Mouse (Mus musculus) CH12.LX (cell line): ENCODE results near the gene Foxo1. TPM values are rescaled to one million over a fixed set of nuclear protein-coding genes. Genes with fewer than 3 reads are reported as not detected.

Source experiments
- DNase-seq: peaks from one replicate; pipeline ENCODE4 v3.0.0-alpha.2; 2013; ENCODE audit errors: extremely low read depth
- H3K27ac ChIP-seq: 2 replicates; pipeline ENCODE4 v1.5.1; 2012; ENCODE audit warnings: low read depth, mild to moderate bottlenecking, control low read depth, moderate library complexity; ENCODE audit not compliant: insufficient read depth
- H3K27me3 ChIP-seq: replicated peaks from 2 replicates; pipeline ENCODE3; 2012; ENCODE audit warnings: inconsistent platforms
- H3K36me3 ChIP-seq, 2 experiments: replicated peaks in 1 of 2; 2 replicates each; pipeline versions ENCODE3 to v1.6.1; 2012; ENCODE audit warnings: inconsistent platforms in 1 of 2, low read length in 1 of 2, mild to moderate bottlenecking in 1 of 2, mixed read lengths in 1 of 2, moderate library complexity in 1 of 2; ENCODE audit not compliant: control insufficient read depth in 1 of 2, insufficient read depth in 1 of 2
- H3K4me1 ChIP-seq, 2 experiments: 2 replicates each; pipeline ENCODE4 v1.6.1; 2012; ENCODE audit warnings: inconsistent platforms in 1 of 2, moderate library complexity in 1 of 2; ENCODE audit not compliant: insufficient read depth in 2 of 2, control insufficient read depth in 1 of 2
- H3K4me2 ChIP-seq: 2 replicates; pipeline ENCODE4 v1.6.1; 2012; ENCODE audit warnings: low read depth, mild to moderate bottlenecking, control low read depth; ENCODE audit not compliant: poor library complexity, insufficient read depth, severe bottlenecking
- H3K4me3 ChIP-seq, 3 experiments: fragments of 150-350 bp in 1 of 3; sonication (generic) in 1 of 3; replicated peaks in 1 of 3; 2 replicates each; pipeline versions ENCODE3 to v1.5.1; 2011 to 2012; ENCODE audit warnings: low read depth in 2 of 3, low read length in 2 of 3, mild to moderate bottlenecking in 2 of 3, moderate library complexity in 2 of 3, control low read depth in 1 of 3, improper control_type of control experiment in 1 of 3, inconsistent platforms in 1 of 3, mixed read lengths in 1 of 3; ENCODE audit not compliant: poor library complexity in 1 of 3
- H3K79me2 ChIP-seq: replicated peaks from 2 replicates; pipeline ENCODE4 v1.6.1; 2012; ENCODE audit warnings: mild to moderate bottlenecking, moderate library complexity; ENCODE audit not compliant: control insufficient read depth, poor library complexity, insufficient read depth, severe bottlenecking; ENCODE audit errors: extremely low read depth
- H3K9ac ChIP-seq: 2 replicates; pipeline ENCODE4 v1.6.1; 2012; ENCODE audit warnings: low read depth, mild to moderate bottlenecking, control low read depth, moderate library complexity; ENCODE audit not compliant: insufficient read depth
- H3K9me3 ChIP-seq: replicated peaks from 2 replicates; pipeline ENCODE3; 2012; ENCODE audit warnings: low read length, inconsistent platforms, mixed read lengths
- CHD1 ChIP-seq: IDR thresholded peaks from 2 replicates; pipeline ENCODE4 v1.6.1; 2012; ENCODE audit warnings: low read depth, low read length, improper control_type of control experiment, inconsistent platforms
- CTCF ChIP-seq, 2 experiments: IDR thresholded peaks in 1 of 2; conservative IDR thresholded peaks in 1 of 2; 2 replicates each; pipeline ENCODE4 v1.5.1; 2011 to 2012; ENCODE audit warnings: low read depth in 2 of 2, low read length in 2 of 2, improper control_type of control experiment in 1 of 2, inconsistent platforms in 1 of 2, mild to moderate bottlenecking in 1 of 2, moderate library complexity in 1 of 2
- E2F4 ChIP-seq: IDR thresholded peaks from 2 replicates; pipeline ENCODE4 v1.6.1; 2011; ENCODE audit warnings: low read depth, low read length, improper control_type of control experiment; ENCODE audit not compliant: insufficient replicate concordance
- ELF1 ChIP-seq: IDR thresholded peaks from 2 replicates; pipeline ENCODE4 v1.6.1; 2014; ENCODE audit warnings: low read depth, mild to moderate bottlenecking, inconsistent platforms, low read length, improper control_type of control experiment
- EP300 ChIP-seq: IDR thresholded peaks from 2 replicates; pipeline ENCODE4 v1.6.1; 2011; ENCODE audit warnings: low read length, improper control_type of control experiment
- ETS1 ChIP-seq: conservative IDR thresholded peaks from 2 replicates; pipeline ENCODE4 v1.6.1; 2012; ENCODE audit warnings: low read depth, mild to moderate bottlenecking, inconsistent platforms, low read length, improper control_type of control experiment, moderate library complexity
- HCFC1 ChIP-seq: IDR thresholded peaks from 2 replicates; pipeline ENCODE4 v1.6.1; 2012; ENCODE audit warnings: low read depth, mild to moderate bottlenecking, inconsistent platforms, low read length, improper control_type of control experiment
- IRF4 ChIP-seq: IDR thresholded peaks from 2 replicates; pipeline ENCODE4 v1.6.1; 2014; ENCODE audit warnings: low read depth, mild to moderate bottlenecking, inconsistent platforms, low read length, improper control_type of control experiment
- JUN ChIP-seq: IDR thresholded peaks from 2 replicates; pipeline ENCODE4 v1.6.1; 2011; ENCODE audit warnings: low read depth, mild to moderate bottlenecking, low read length, improper control_type of control experiment, moderate library complexity; ENCODE audit not compliant: insufficient read depth
- JUND ChIP-seq: conservative IDR thresholded peaks from 2 replicates; pipeline ENCODE4 v1.6.1; 2011; ENCODE audit warnings: low read depth, low read length, improper control_type of control experiment
- KAT2A ChIP-seq: IDR thresholded peaks from 2 replicates; pipeline ENCODE4 v1.6.1; 2012; ENCODE audit warnings: low read length, improper control_type of control experiment, inconsistent platforms; ENCODE audit not compliant: insufficient replicate concordance
- MAFK ChIP-seq: IDR thresholded peaks from 2 replicates; pipeline ENCODE4 v1.6.1; 2011; ENCODE audit warnings: low read length, improper control_type of control experiment; ENCODE audit not compliant: insufficient replicate concordance
- MAX ChIP-seq: IDR thresholded peaks from 2 replicates; pipeline ENCODE4 v1.6.1; 2011; ENCODE audit warnings: low read length, improper control_type of control experiment
- MAZ ChIP-seq: IDR thresholded peaks from 2 replicates; pipeline ENCODE4 v1.6.1; 2012; ENCODE audit warnings: low read depth, mild to moderate bottlenecking, inconsistent platforms, low read length, improper control_type of control experiment, moderate library complexity
- MEF2A ChIP-seq: IDR thresholded peaks from 2 replicates; pipeline ENCODE4 v1.6.1; 2014; ENCODE audit warnings: low read depth, mild to moderate bottlenecking, inconsistent platforms, low read length, improper control_type of control experiment, borderline replicate concordance
- MXI1 ChIP-seq: IDR thresholded peaks from 2 replicates; pipeline ENCODE4 v1.6.1; 2011; ENCODE audit warnings: mild to moderate bottlenecking, low read depth, low read length, improper control_type of control experiment
- MYC ChIP-seq: IDR thresholded peaks from 2 replicates; pipeline ENCODE4 v1.6.1; 2011; ENCODE audit warnings: low read depth, mild to moderate bottlenecking, improper control_type of control experiment, low read length
- NELFE ChIP-seq: IDR thresholded peaks from 2 replicates; pipeline ENCODE4 v1.6.1; 2011; ENCODE audit warnings: low read depth, low read length, improper control_type of control experiment
- NRF1 ChIP-seq: IDR thresholded peaks from 2 replicates; pipeline ENCODE4 v1.6.1; 2014; ENCODE audit warnings: low read depth, mild to moderate bottlenecking, inconsistent platforms, low read length, improper control_type of control experiment, moderate library complexity
- PAX5 ChIP-seq: IDR thresholded peaks from 2 replicates; pipeline ENCODE4 v1.6.1; 2012; ENCODE audit warnings: low read length, inconsistent platforms, mixed read lengths
- POLR2AphosphoS2 ChIP-seq: IDR thresholded peaks from 2 replicates; pipeline ENCODE4 v1.6.1; 2011; ENCODE audit warnings: low read depth, low read length, improper control_type of control experiment
- RAD21 ChIP-seq: IDR thresholded peaks from 2 replicates; pipeline ENCODE4 v1.6.1; 2011; ENCODE audit warnings: low read depth, mild to moderate bottlenecking, low read length, improper control_type of control experiment, moderate library complexity
- RCOR1 ChIP-seq: conservative IDR thresholded peaks from 2 replicates; pipeline ENCODE4 v1.6.1; 2012; ENCODE audit warnings: low read depth, mild to moderate bottlenecking, inconsistent platforms, low read length, improper control_type of control experiment
- SIN3A ChIP-seq: IDR thresholded peaks from 2 replicates; pipeline ENCODE4 v1.6.1; 2012; ENCODE audit warnings: low read length, improper control_type of control experiment, inconsistent platforms
- SMC3 ChIP-seq: IDR thresholded peaks from 2 replicates; pipeline ENCODE4 v1.6.1; 2011; ENCODE audit warnings: low read depth, low read length, improper control_type of control experiment
- TBP ChIP-seq: conservative IDR thresholded peaks from 2 replicates; pipeline ENCODE4 v1.6.1; 2011; ENCODE audit warnings: low read depth, low read length, improper control_type of control experiment
- TCF12 ChIP-seq: IDR thresholded peaks from 2 replicates; pipeline ENCODE4 v1.6.1; 2014; ENCODE audit warnings: low read depth, mild to moderate bottlenecking, inconsistent platforms, low read length, improper control_type of control experiment
- UBTF ChIP-seq: IDR thresholded peaks from 2 replicates; pipeline ENCODE4 v1.6.1; 2012; ENCODE audit warnings: low read depth, mild to moderate bottlenecking, inconsistent platforms, low read length, improper control_type of control experiment, moderate library complexity
- USF1 ChIP-seq: IDR thresholded peaks from 2 replicates; pipeline ENCODE4 v1.6.1; 2014; ENCODE audit warnings: low read depth, mild to moderate bottlenecking, inconsistent platforms, low read length, improper control_type of control experiment
- USF2 ChIP-seq: conservative IDR thresholded peaks from 2 replicates; pipeline ENCODE4 v1.6.1; 2011; ENCODE audit warnings: low read depth, low read length, improper control_type of control experiment
- ZC3H11A ChIP-seq: IDR thresholded peaks from 2 replicates; pipeline ENCODE4 v1.6.1; 2012; ENCODE audit warnings: low read depth, mild to moderate bottlenecking, inconsistent platforms, low read length, improper control_type of control experiment
- ZKSCAN1 ChIP-seq: IDR thresholded peaks from 2 replicates; pipeline ENCODE4 v1.6.1; 2012; ENCODE audit warnings: low read depth, inconsistent platforms, low read length, improper control_type of control experiment, borderline replicate concordance
- ZMIZ1 ChIP-seq: IDR thresholded peaks from 2 replicates; pipeline ENCODE4 v1.6.1; 2012; ENCODE audit warnings: low read depth, mild to moderate bottlenecking, inconsistent platforms, low read length, improper control_type of control experiment
- ZNF384 ChIP-seq: IDR thresholded peaks from 2 replicates; pipeline ENCODE4 v1.6.1; 2012; ENCODE audit warnings: low read depth, low read length, improper control_type of control experiment, inconsistent platforms
- dilution Hi-C: fragments of 300-500 bp; cut with MboI; formaldehyde crosslinking; loops from 2 replicates; pipeline ENCODE4 v1.14.3; 2020; ENCODE audit warnings: low sequenced_read_pairs; ENCODE audit not compliant: extremely low pct_unique_long_range_greater_than_20kb, extremely low pct_ligation_motif_present
- in situ Hi-C: fragments of 300-500 bp; cut with MboI; formaldehyde crosslinking; loops from 3 replicates; pipeline ENCODE4 v1.14.3; 2019; ENCODE audit warnings: low sequenced_read_pairs, low pct_ligation_motif_present, low pct_unique_long_range_greater_than_20kb, mixed read lengths
- polyA plus RNA-seq: library from polyadenylated mRNA; unstranded; fragments of >175 nt; gene quantifications from 2 replicates; pipeline ENCODE4 v1.2.1, GENCODE M21; 2012; ENCODE audit warnings: low read depth; ENCODE audit not compliant: insufficient read length
- total RNA-seq, 2 experiments: library from RNA; depleted of rRNA; stranded (reverse); fragments of 300-350 nt in 1 of 2; fragments of >200 nt in 1 of 2; gene quantifications; 2 replicates each; pipeline ENCODE4 v1.2.3; 2012 to 2014

The Foxo1 gene
- total and polyA plus RNA-seq, 3 experiments: 0.79 to 6.9 (median 1.2) TPM

- Histone ChIP-seq H3K36me3 (no peaks in the 10 kb centered on the region), H3K4me2 (peak overlapping the region; percentile 74), H3K4me1 (peaks cover 3 to 18% of the 10 kb centered on the region in 2 experiments; a peak in 3 of 4 replicates), H3K27me3 (no peaks in the 10 kb centered on the region), H3K79me2 (no peaks in the 10 kb centered on the region), H3K9me3 (no peaks in the 10 kb centered on the region), H3K4me3 (peak overlapping the region in 1 of 3 experiments; percentile 39), H3K9ac (no peak overlapping the region), H3K27ac (no peak overlapping the region)
- TF ChIP-seq NELFE: no peak
- no peak; the same call in 1 of the 2 replicates for TF ChIP-seq MXI1
- no peak for TF ChIP-seq USF2
- no peak for TF ChIP-seq ETS1
- TF ChIP-seq CHD1: no peak
- 0 out of 2 replicates have a peak, but pooled peaks have one; percentile 34 for TF ChIP-seq MAFK
- no peak for TF ChIP-seq USF1
- TF ChIP-seq RCOR1: no peak
- no peak for TF ChIP-seq E2F4
- no peak for TF ChIP-seq POLR2AphosphoS2
- TF ChIP-seq RAD21: peak; percentile 95
- no peak for TF ChIP-seq JUN
- TF ChIP-seq NRF1: no peak
- TF ChIP-seq ZMIZ1: no peak
- TF ChIP-seq HCFC1: no peak
- TF ChIP-seq UBTF: no peak
- TF ChIP-seq ZKSCAN1: no peak
- no peak for TF ChIP-seq PAX5
- TF ChIP-seq ZNF384: no peak
- peak; percentile 64 for TF ChIP-seq SMC3
- TF ChIP-seq MAZ: no peak
- TF ChIP-seq MEF2A: peak; percentile 12; the same call in 1 of the 2 replicates
- no peak for TF ChIP-seq JUND
- no peak for TF ChIP-seq EP300
- TF ChIP-seq TBP: no peak
- peak; percentile 45 to 93 for TF ChIP-seq CTCF (conservative IDR thresholded peaks at IDR 0.05 in 1 of 2, IDR thresholded peaks at IDR 0.05 in 1 of 2; ENCODE audit: low read depth in 2 of 2, low read length in 2 of 2)
- TF ChIP-seq ELF1: no peak
- no peak for TF ChIP-seq KAT2A
- TF ChIP-seq MYC: no peak
- TF ChIP-seq MAX: no peak
- peak; percentile 65 for TF ChIP-seq IRF4
- no peak for TF ChIP-seq TCF12
- TF ChIP-seq SIN3A: no peak
- peak; percentile 31; the same call in 1 of the 2 replicates for TF ChIP-seq ZC3H11A
- dilution Hi-C loops (no loop called here), in situ Hi-C loops (loop anchor here (10.0 to 25.0 kb wide), 3 partner anchors 504 to 1204 kb away; partner anchors contain the start of genes Nhlrc3 and Proser1)
- DNase-seq: peak; percentile 58
Observed at GRCm38 (mm10) chr3:52257782-52258441, 10.2 kb upstream of the Foxo1 start.
